ENCODE assay signal across 1 mouse cellular context in the genomic region with DNA sequence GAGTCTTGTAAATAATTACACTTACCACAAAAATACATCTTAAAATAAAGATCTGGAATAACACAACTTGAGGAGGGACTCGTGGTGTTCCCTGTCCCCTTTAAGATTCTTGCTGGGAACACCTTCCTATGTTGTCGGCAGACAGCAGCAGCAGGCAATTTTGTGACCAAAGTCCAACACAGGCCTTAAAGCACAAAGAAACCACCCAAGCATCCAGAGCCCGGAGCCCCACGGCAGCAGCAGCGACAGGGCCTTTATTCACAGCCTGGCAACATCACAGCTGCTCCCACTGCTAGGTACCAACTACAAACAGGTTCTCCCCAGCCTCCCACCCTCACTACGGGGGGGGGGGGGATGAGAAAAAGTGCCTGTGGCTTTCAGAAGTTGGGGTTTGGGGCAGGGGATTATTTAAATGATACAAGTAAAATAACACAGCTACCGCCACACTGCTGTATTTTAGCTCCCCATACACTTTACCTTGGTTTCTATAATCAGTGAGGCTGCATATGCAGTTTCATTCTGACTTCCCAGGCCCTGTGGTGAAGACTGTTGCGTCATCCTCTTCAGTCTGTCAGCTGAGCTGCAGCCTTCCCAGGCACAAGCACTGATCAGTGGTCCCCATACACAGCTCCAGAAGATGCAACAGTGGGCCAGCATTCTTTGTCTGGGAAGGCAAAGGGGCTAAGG.
TF ChIP-seq lines count a peak whose summit lies in the region.

No protein-coding gene starts in this region.

TF ChIP-seq in CH12.LX, 34 proteins besides CTCF, POLR2A, EP300 and RAD21 (continued from another document):
- TF ChIP-seq BHLHE40 (IDR thresholded peaks at IDR 0.05; ENCODE audit: low read depth, low read length) (peak; percentile 89), HCFC1 (IDR thresholded peaks at IDR 0.05; ENCODE audit: low read depth, low read length) (peak; percentile 32; the same call in 1 of the 2 replicates), TCF12 (IDR thresholded peaks at IDR 0.05; ENCODE audit: low read depth, low read length) (peak; percentile 64; the same call in 1 of the 2 replicates), UBTF (IDR thresholded peaks at IDR 0.05; ENCODE audit: low read depth, low read length) (0 out of 2 replicates have a peak, but pooled peaks have one; percentile 51), JUN (IDR thresholded peaks at IDR 0.05; ENCODE audit: insufficient read depth, low read depth, low read length) (peak; percentile 89), ELF1 (IDR thresholded peaks at IDR 0.05; ENCODE audit: low read depth, low read length) (no peak), TBP (conservative IDR thresholded peaks at IDR 0.05; ENCODE audit: low read depth, low read length) (no peak; the same call in 1 of the 2 replicates), MEF2A (IDR thresholded peaks at IDR 0.05; ENCODE audit: borderline replicate concordance, low read depth, low read length) (peak; percentile 82), MAX (IDR thresholded peaks at IDR 0.05; ENCODE audit: low read length) (peak; percentile 30; the same call in 1 of the 2 replicates), MYC (IDR thresholded peaks at IDR 0.05; ENCODE audit: low read depth, low read length) (peak; percentile 61; the same call in 1 of the 2 replicates), POLR2AphosphoS2 (IDR thresholded peaks at IDR 0.05; ENCODE audit: low read depth, low read length) (no peak), JUND (conservative IDR thresholded peaks at IDR 0.05; ENCODE audit: low read depth, low read length) (peak; percentile 90), MAZ (IDR thresholded peaks at IDR 0.05; ENCODE audit: low read depth, low read length) (peak; percentile 48; the same call in 1 of the 2 replicates)
TF ChIP-seq in CH12.LX: peak in this region for 12.
